Mouse (Mus musculus): ENCODE data around the gene Zbtb20. TPM values are rescaled to one million over a fixed set of nuclear protein-coding genes. Genes with fewer than 3 reads are reported as not detected.

Gene Zbtb20
- polyA plus RNA-seq, 1 experiment, result 14.7 TPM

GRCm38 (mm10) chr16:43462470-43463455, 587.1 kb downstream of the Zbtb20 start:
- no peak overlapping the region for H3K4me3 ChIP-seq (ENCODE audit: insufficient read depth, low read length)
- no peak for TF ChIP-seq POLR2A (IDR thresholded peaks at IDR 0.05; ENCODE audit: borderline replicate concordance, low read depth, low read length)
- no peak for TF ChIP-seq CTCF (IDR thresholded peaks at IDR 0.05; ENCODE audit: low read depth, low read length)
- H3K4me1 ChIP-seq (ENCODE audit: control insufficient read depth, insufficient read depth, low read length), result peaks cover 18% of the 10 kb centered on the region
- H3K27ac ChIP-seq (ENCODE audit: insufficient read depth, low read depth, low read length), result no peak overlapping the region

- H3K4me3 ChIP-seq (ENCODE audit: insufficient read depth, low read length), result no peak overlapping the region
- no peak overlapping the region for H3K27ac ChIP-seq (ENCODE audit: insufficient read depth, low read depth, low read length)
- TF ChIP-seq POLR2A (IDR thresholded peaks at IDR 0.05; ENCODE audit: borderline replicate concordance, low read depth, low read length) (no peak), CTCF (IDR thresholded peaks at IDR 0.05; ENCODE audit: low read depth, low read length) (no peak)
- H3K4me1 ChIP-seq (ENCODE audit: control insufficient read depth, insufficient read depth, low read length), result peaks cover 13% of the 10 kb centered on the region
Observed at GRCm38 (mm10) chr16:43463684-43464475, 588.2 kb downstream of the Zbtb20 start.

- Histone ChIP-seq H3K4me1 (ENCODE audit: control insufficient read depth, insufficient read depth, low read length) (peaks cover 11% of the 10 kb centered on the region), H3K4me3 (ENCODE audit: insufficient read depth, low read length) (no peak overlapping the region), H3K27ac (ENCODE audit: insufficient read depth, low read depth, low read length) (no peak overlapping the region)
- no peak for TF ChIP-seq CTCF (IDR thresholded peaks at IDR 0.05; ENCODE audit: low read depth, low read length)
- no peak for TF ChIP-seq POLR2A (IDR thresholded peaks at IDR 0.05; ENCODE audit: borderline replicate concordance, low read depth, low read length)
Observed at GRCm38 (mm10) chr16:43464476-43465080, 588.9 kb downstream of the Zbtb20 start.

DNA sequence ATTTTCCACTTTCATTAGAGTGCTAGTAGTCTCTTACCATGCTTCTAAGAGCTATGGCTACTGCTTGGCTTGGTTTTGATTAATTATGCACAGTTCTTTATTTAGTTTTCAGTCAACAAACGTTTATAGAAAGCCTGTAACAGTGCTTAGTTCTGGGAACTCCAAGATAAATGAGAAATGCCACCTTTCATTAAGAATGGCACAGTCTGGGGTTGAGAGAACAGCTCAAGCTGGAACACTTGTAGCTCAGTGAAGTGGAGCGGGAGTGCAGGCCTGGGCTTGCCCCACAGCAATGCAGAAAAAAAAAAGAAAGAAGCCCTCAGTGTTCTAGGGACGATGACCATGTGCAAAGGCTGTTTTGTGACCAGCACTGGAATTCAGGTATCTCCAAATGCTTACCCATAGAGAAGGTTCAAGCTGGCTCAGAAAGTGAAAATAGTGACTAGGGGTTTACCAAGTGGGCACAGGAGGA, 589.7 kb downstream of the Zbtb20 start:
- TF ChIP-seq POLR2A (IDR thresholded peaks at IDR 0.05; ENCODE audit: borderline replicate concordance, low read depth, low read length), result no peak
- TF ChIP-seq CTCF (IDR thresholded peaks at IDR 0.05; ENCODE audit: low read depth, low read length), result no peak
- no peak overlapping the region for H3K4me3 ChIP-seq (ENCODE audit: insufficient read depth, low read length)
- H3K4me1 ChIP-seq (ENCODE audit: control insufficient read depth, insufficient read depth, low read length), result peaks cover 11% of the 10 kb centered on the region
- no peak overlapping the region for H3K27ac ChIP-seq (ENCODE audit: insufficient read depth, low read depth, low read length)

GRCm38 (mm10) chr16:43465921-43466748, 590.5 kb downstream of the Zbtb20 start:
- no peak overlapping the region for H3K4me3 ChIP-seq (ENCODE audit: insufficient read depth, low read length)
- H3K4me1 ChIP-seq (ENCODE audit: control insufficient read depth, insufficient read depth, low read length), result peaks cover 11% of the 10 kb centered on the region
- no peak for TF ChIP-seq POLR2A (IDR thresholded peaks at IDR 0.05; ENCODE audit: borderline replicate concordance, low read depth, low read length)
- TF ChIP-seq CTCF (IDR thresholded peaks at IDR 0.05; ENCODE audit: low read depth, low read length), result no peak
- H3K27ac ChIP-seq (ENCODE audit: insufficient read depth, low read depth, low read length), result no peak overlapping the region

GRCm38 (mm10) chr16:43466749-43467065, 591.0 kb downstream of the Zbtb20 start:
- Histone ChIP-seq H3K4me3 (ENCODE audit: insufficient read depth, low read length) (no peak overlapping the region), H3K27ac (ENCODE audit: insufficient read depth, low read depth, low read length) (no peak overlapping the region), H3K4me1 (ENCODE audit: control insufficient read depth, insufficient read depth, low read length) (peaks cover 11% of the 10 kb centered on the region)
- no peak for TF ChIP-seq POLR2A (IDR thresholded peaks at IDR 0.05; ENCODE audit: borderline replicate concordance, low read depth, low read length)
- no peak for TF ChIP-seq CTCF (IDR thresholded peaks at IDR 0.05; ENCODE audit: low read depth, low read length)

DNA sequence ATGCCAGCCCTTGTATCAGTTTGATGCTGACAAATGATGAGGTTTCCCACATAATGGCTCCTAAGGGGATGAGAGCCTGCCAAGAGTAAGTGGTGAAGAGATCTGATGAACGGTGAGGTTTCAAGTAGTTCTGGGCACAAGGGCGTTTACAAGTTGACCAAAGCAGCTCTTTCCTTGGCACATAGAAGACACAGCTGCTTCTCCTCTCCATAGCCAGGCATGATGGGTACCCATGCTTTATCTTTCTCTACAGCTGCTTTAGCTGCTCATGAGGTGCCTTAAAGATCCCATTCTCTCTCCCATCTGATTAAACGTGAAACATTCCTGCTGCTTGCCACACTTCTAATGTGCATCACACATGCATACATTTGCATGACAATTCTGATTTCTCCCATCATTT, 595.4 kb downstream of the Zbtb20 start:
- Histone ChIP-seq H3K27ac (ENCODE audit: insufficient read depth, low read depth, low read length) (no peak overlapping the region), H3K4me1 (ENCODE audit: control insufficient read depth, insufficient read depth, low read length) (no peaks in the 10 kb centered on the region), H3K4me3 (ENCODE audit: insufficient read depth, low read length) (no peak overlapping the region)
- TF ChIP-seq POLR2A (IDR thresholded peaks at IDR 0.05; ENCODE audit: borderline replicate concordance, low read depth, low read length) (no peak), CTCF (IDR thresholded peaks at IDR 0.05; ENCODE audit: low read depth, low read length) (no peak)

- no peak overlapping the region for H3K4me3 ChIP-seq (ENCODE audit: insufficient read depth, low read length)
- TF ChIP-seq CTCF (IDR thresholded peaks at IDR 0.05; ENCODE audit: low read depth, low read length) (no peak), POLR2A (IDR thresholded peaks at IDR 0.05; ENCODE audit: borderline replicate concordance, low read depth, low read length) (no peak)
Observed at GRCm38 (mm10) chr16:43474941-43475728, 599.5 kb downstream of the Zbtb20 start.

More at GRCm38 (mm10) chr16:43474941-43475728, 599.5 kb downstream of the Zbtb20 start:
- Histone ChIP-seq H3K4me1 (ENCODE audit: control insufficient read depth, insufficient read depth, low read length) (no peaks in the 10 kb centered on the region), H3K27ac (ENCODE audit: insufficient read depth, low read depth, low read length) (no peak overlapping the region)

Data from bone marrow macrophage, adult 2 months (primary cell).